Mouse (Mus musculus): ENCODE measurements around the gene Ace3. TPM values are rescaled to one million over a fixed set of nuclear protein-coding genes. Genes with fewer than 3 reads are reported as not detected.
A peak's percentile ranks its signal among the peaks of the same experiment; 100 is the strongest.

The Ace3 gene
- polyA plus RNA-seq, 1 experiment from 2014 or later, result not detected

DNA sequence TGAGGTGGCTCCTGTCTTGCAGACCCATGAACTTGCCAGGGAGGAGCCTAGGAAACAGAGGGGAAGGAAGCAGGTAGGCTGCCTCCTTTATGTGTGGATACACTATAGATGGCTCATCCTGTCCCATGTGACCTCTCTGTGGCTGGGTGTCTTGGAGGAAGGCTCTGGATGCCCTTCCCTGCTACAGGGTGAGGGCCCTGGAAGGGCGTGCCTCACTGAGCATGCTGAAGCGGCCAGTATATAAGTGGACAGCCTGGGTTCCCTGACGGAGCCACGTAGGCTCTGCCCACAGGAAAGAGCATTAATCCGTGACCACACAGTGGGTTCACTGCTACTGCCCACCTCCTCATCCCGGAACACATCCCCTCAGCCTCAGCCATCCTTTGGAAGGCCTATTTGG is 5.0 kb upstream of the Ace3 start:
- Histone ChIP-seq H3K27ac (ENCODE audit: low read depth, low read length) (no peak overlapping the region), H3K27me3 (ENCODE audit: control insufficient read depth, insufficient read depth, low read length) (no peaks in the 10 kb centered on the region; the same call in 1 of the 2 replicates), H3K4me1 (ENCODE audit: control insufficient read depth, insufficient read depth, low read length) (no peaks in the 10 kb centered on the region), H3K9me3 (replicated peaks; ENCODE audit: control insufficient read depth, low read length) (no peaks in the 10 kb centered on the region), H3K36me3 (ENCODE audit: control insufficient read depth, insufficient read depth, low read length) (no peaks in the 10 kb centered on the region), H3K4me2 (no peak overlapping the region), H3K4me3 (ENCODE audit: low read depth, low read length) (no peak overlapping the region), H3K9ac (ENCODE audit: low read depth, low read length) (no peak overlapping the region)
- ATAC-seq (replicated peaks; ENCODE audit: insufficient number of reproducible peaks, low FRiP score, low TSS enrichment), result no peak
- 76% methylated on average over 6 of the region's 6 CpGs for WGBS (ENCODE audit: insufficient replicate concordance)

DNA sequence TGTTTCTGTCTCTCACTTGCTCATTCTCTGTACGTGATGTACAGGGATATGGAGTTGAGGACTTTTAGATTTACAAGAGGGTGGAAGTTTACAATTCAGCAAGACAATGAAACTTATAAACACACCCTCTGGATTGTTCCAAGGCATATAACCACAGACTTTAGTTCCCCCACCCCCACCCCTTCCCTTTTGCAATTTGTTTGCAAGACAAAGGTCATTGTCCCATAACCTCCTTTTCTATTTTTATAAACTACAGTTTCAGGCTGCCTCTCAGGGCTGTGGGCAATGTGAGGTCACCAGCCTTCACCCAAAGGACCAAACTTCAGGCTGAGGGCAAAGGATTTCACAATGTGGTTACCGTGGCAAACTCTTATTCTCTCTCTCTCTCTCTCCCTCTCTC is 4.2 kb upstream of the Ace3 start:
- H3K36me3 ChIP-seq (ENCODE audit: control insufficient read depth, insufficient read depth, low read length), result no peaks in the 10 kb centered on the region
- no peak overlapping the region for H3K27ac ChIP-seq (ENCODE audit: low read depth, low read length)
- no peaks in the 10 kb centered on the region for H3K4me1 ChIP-seq (ENCODE audit: control insufficient read depth, insufficient read depth, low read length)
- no peaks in the 10 kb centered on the region for H3K9me3 ChIP-seq (replicated peaks; ENCODE audit: control insufficient read depth, low read length)
- 56% methylated on average over 2 of the region's 2 CpGs for WGBS (ENCODE audit: insufficient replicate concordance)
- H3K27me3 ChIP-seq (ENCODE audit: control insufficient read depth, insufficient read depth, low read length), result no peaks in the 10 kb centered on the region; the same call in 1 of the 2 replicates
- H3K9ac ChIP-seq (ENCODE audit: low read depth, low read length), result no peak overlapping the region
- no peak overlapping the region for H3K4me3 ChIP-seq (ENCODE audit: low read depth, low read length)
- no peak overlapping the region for H3K4me2 ChIP-seq
- no peak for ATAC-seq (replicated peaks; ENCODE audit: insufficient number of reproducible peaks, low FRiP score, low TSS enrichment)

DNA sequence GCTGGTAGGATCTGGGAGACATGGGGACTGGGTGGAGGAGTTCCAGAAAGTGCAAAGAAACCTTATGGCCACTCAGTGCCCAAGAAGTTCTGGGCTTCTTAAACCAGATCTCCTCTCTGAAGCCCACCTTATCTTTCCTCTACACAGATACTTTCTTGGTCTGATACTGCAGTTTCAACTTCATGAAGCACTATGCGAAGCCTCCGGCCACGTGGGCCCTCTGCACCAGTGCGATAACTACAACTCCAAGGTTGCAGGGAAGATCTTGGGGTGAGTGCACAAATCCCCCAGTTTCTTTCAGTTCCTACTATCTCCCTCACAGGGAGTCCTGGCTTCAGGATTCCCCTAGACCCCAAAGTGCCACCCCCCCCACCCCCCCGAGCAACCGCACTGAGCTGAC is 5.6 kb downstream of the Ace3 start:
- 89% methylated on average over 6 of the region's 6 CpGs for WGBS (ENCODE audit: insufficient replicate concordance)
- H3K9ac ChIP-seq (ENCODE audit: low read depth, low read length), result no peak overlapping the region
- no peak for ATAC-seq (replicated peaks; ENCODE audit: insufficient number of reproducible peaks, low FRiP score, low TSS enrichment)

DNA sequence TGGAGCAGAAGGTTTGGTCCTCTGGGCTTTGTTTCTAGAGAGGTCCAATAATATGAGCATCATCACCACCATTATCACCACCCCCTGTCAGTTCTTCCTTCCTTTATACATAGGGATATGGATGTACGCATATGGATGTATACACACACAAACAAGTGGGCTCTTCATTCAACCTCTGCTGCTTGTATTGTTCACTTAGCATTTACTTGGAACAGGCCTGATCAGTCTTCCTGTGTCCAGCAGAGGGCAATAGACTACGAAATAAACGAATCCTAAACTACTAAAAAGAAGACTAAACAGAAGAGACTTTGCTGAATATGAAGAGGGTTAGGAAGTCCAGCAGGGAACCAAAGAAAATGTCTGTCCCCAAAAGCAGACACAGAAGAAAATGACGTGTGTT is 7.2 kb downstream of the Ace3 start:
- Histone ChIP-seq H3K4me2 (no peak overlapping the region), H3K27me3 (ENCODE audit: control insufficient read depth, insufficient read depth, low read length) (peaks cover 4% of the 10 kb centered on the region; the same call in 1 of the 2 replicates), H3K4me1 (ENCODE audit: control insufficient read depth, insufficient read depth, low read length) (no peaks in the 10 kb centered on the region), H3K9ac (ENCODE audit: low read depth, low read length) (no peak overlapping the region), H3K9me3 (replicated peaks; ENCODE audit: control insufficient read depth, low read length) (no peaks in the 10 kb centered on the region), H3K4me3 (ENCODE audit: low read depth, low read length) (no peak overlapping the region), H3K36me3 (ENCODE audit: control insufficient read depth, insufficient read depth, low read length) (no peaks in the 10 kb centered on the region), H3K27ac (ENCODE audit: low read depth, low read length) (no peak overlapping the region)
- WGBS (ENCODE audit: insufficient replicate concordance), result 47% methylated on average over 4 of the region's 4 CpGs
- ATAC-seq (replicated peaks; ENCODE audit: insufficient number of reproducible peaks, low FRiP score, low TSS enrichment), result no peak

More for the DNA sequence above, 5.6 kb downstream of the Ace3 start:
- Histone ChIP-seq H3K4me1 (ENCODE audit: control insufficient read depth, insufficient read depth, low read length) (no peaks in the 10 kb centered on the region), H3K27ac (ENCODE audit: low read depth, low read length) (no peak overlapping the region), H3K27me3 (ENCODE audit: control insufficient read depth, insufficient read depth, low read length) (peaks cover 4% of the 10 kb centered on the region; the same call in 1 of the 2 replicates), H3K4me3 (ENCODE audit: low read depth, low read length) (no peak overlapping the region), H3K4me2 (no peak overlapping the region), H3K36me3 (ENCODE audit: control insufficient read depth, insufficient read depth, low read length) (no peaks in the 10 kb centered on the region), H3K9me3 (replicated peaks; ENCODE audit: control insufficient read depth, low read length) (no peaks in the 10 kb centered on the region)

DNA sequence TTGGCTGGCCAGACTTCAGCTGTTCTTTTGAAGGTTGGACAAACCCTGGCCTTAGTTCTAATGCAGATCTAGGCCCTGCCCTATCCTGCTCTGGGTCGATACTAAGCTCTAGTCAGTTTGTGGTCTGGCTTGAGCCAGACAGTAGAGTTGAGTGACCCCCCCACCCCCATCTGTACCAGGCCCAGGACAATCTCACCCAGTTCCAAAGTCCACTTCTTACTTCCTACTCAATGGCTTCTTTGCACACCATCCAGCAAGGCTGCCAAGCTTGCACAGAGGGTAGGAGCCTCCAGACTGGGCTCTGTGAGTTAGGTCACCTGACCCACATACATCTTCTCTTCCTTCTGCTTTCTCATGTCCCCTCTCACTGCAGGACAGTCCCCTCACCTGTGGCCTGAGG is 10.1 kb downstream of the Ace3 start:
- Histone ChIP-seq H3K27ac (ENCODE audit: low read depth, low read length) (no peak overlapping the region), H3K36me3 (ENCODE audit: control insufficient read depth, insufficient read depth, low read length) (no peaks in the 10 kb centered on the region), H3K27me3 (ENCODE audit: control insufficient read depth, insufficient read depth, low read length) (peaks cover 16% of the 10 kb centered on the region), H3K4me2 (no peak overlapping the region), H3K9ac (ENCODE audit: low read depth, low read length) (no peak overlapping the region), H3K9me3 (replicated peaks; ENCODE audit: control insufficient read depth, low read length) (no peaks in the 10 kb centered on the region), H3K4me3 (ENCODE audit: low read depth, low read length) (no peak overlapping the region), H3K4me1 (ENCODE audit: control insufficient read depth, insufficient read depth, low read length) (no peaks in the 10 kb centered on the region)
- 89% methylated on average over 1 of the region's 1 CpGs for WGBS (ENCODE audit: insufficient replicate concordance)
- no peak for ATAC-seq (replicated peaks; ENCODE audit: insufficient number of reproducible peaks, low FRiP score, low TSS enrichment)

DNA sequence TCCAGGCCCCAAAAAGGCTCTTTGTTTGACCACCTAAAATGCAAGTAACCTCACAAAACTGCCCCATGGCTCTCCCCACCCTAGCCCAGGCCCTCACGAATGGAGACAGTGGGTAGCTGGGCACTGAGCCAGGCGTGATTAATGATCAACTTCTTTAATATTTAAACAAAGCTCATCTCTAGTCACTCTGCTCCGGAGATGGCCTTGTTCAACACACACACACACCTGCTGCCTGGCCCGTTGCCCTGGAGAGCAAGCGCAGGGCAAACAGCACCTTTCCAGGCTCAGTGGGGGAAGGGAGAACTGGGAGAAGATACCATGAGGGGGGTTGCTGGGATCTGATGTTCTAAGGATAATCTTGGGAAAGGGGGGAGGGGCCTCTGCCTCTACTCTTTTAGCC is 11.5 kb downstream of the Ace3 start:
- no peaks in the 10 kb centered on the region for H3K4me1 ChIP-seq (ENCODE audit: control insufficient read depth, insufficient read depth, low read length)
- ATAC-seq (replicated peaks; ENCODE audit: insufficient number of reproducible peaks, low FRiP score, low TSS enrichment), result no peak
- H3K4me3 ChIP-seq (ENCODE audit: low read depth, low read length), result no peak overlapping the region
- no peaks in the 10 kb centered on the region for H3K36me3 ChIP-seq (ENCODE audit: control insufficient read depth, insufficient read depth, low read length)
- no peak overlapping the region for H3K9ac ChIP-seq (ENCODE audit: low read depth, low read length)
- 44% methylated on average over 5 of the region's 5 CpGs for WGBS (ENCODE audit: insufficient replicate concordance)
- H3K4me2 ChIP-seq, result no peak overlapping the region
- H3K27me3 ChIP-seq (ENCODE audit: control insufficient read depth, insufficient read depth, low read length), result peaks cover 24% of the 10 kb centered on the region
- H3K9me3 ChIP-seq (replicated peaks; ENCODE audit: control insufficient read depth, low read length), result no peaks in the 10 kb centered on the region
- H3K27ac ChIP-seq (ENCODE audit: low read depth, low read length), result no peak overlapping the region

DNA sequence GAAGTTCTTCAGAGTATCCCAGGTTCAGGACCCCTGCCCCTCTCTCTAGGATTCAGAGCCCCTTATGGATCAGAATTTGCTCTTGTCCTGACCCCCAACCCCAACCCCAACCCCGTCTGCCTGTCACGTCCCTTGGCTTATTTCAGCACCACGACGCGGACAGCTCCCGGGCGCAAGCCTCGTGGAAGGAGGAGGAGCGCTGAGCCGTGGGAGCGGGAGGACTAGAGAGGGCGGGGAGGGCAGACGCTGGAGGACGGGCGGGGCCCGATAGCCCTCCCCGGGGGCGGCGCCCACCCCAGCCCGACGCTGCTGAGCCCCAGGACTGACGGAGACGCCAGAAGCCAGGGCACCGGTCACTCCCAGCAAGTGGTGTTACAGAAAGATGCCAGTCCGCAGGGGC is 13.3 kb downstream of the Ace3 start, which contains the start of gene Kcnh6:
Gene Kcnh6 (plus strand): TSS at position 304 of the 400 bp plus-strand sequence.
- no peak within 1 kb of the TSS for H3K27ac ChIP-seq (ENCODE audit: low read depth, low read length)
- peak within 1 kb of the TSS; percentile 11; the same call in 1 of the 2 replicates for H3K4me3 ChIP-seq (ENCODE audit: low read depth, low read length)
- peaks cover 27% of the 10 kb centered on the region for H3K27me3 ChIP-seq (ENCODE audit: control insufficient read depth, insufficient read depth, low read length)
- H3K4me2 ChIP-seq, result peak within 1 kb of the TSS; percentile 54
- ATAC-seq (replicated peaks; ENCODE audit: insufficient number of reproducible peaks, low FRiP score, low TSS enrichment), result peak; percentile 57; the same call in 1 of the 2 replicates
- no peaks in the 10 kb centered on the region for H3K9me3 ChIP-seq (replicated peaks; ENCODE audit: control insufficient read depth, low read length)
- peaks cover 3% of the 10 kb centered on the region; the same call in 1 of the 2 replicates for H3K4me1 ChIP-seq (ENCODE audit: control insufficient read depth, insufficient read depth, low read length)
- H3K36me3 ChIP-seq (ENCODE audit: control insufficient read depth, insufficient read depth, low read length), result no peaks in the 10 kb centered on the region
- H3K9ac ChIP-seq (ENCODE audit: low read depth, low read length), result no peak within 1 kb of the TSS
- under 1% methylated on average over 25 of the region's 25 CpGs for WGBS (ENCODE audit: insufficient replicate concordance)

DNA sequence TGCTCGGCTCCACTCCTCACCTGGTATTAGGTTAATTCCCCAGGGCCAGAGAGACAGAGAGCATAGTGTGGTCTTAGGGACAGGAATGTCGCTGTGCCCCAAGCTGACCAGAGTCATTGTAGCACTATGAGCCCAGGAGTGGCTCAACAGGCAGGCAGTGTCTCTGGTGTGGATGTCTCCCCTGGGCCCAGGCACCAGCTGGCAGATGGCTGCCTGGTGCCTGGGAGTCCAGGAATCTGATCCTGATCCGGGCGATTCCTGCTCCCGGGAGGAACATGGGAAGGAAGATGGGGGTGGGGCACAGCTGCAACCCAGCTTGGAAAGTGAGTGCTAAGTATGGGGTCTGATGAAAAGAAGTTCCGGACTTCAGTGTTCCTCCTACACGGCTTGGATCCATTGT is 18.2 kb downstream of the Ace3 start:
- peaks cover 23% of the 10 kb centered on the region for H3K27me3 ChIP-seq (ENCODE audit: control insufficient read depth, insufficient read depth, low read length)
- no peak overlapping the region for H3K9ac ChIP-seq (ENCODE audit: low read depth, low read length)
- H3K36me3 ChIP-seq (ENCODE audit: control insufficient read depth, insufficient read depth, low read length), result no peaks in the 10 kb centered on the region
- H3K4me3 ChIP-seq (ENCODE audit: low read depth, low read length), result no peak overlapping the region
- no peaks in the 10 kb centered on the region for H3K9me3 ChIP-seq (replicated peaks; ENCODE audit: control insufficient read depth, low read length)
- H3K4me1 ChIP-seq (ENCODE audit: control insufficient read depth, insufficient read depth, low read length), result peaks cover 3% of the 10 kb centered on the region; the same call in 1 of the 2 replicates
- no peak overlapping the region for H3K4me2 ChIP-seq
- ATAC-seq (replicated peaks; ENCODE audit: insufficient number of reproducible peaks, low FRiP score, low TSS enrichment), result no peak
- 47% methylated on average over 7 of the region's 7 CpGs for WGBS (ENCODE audit: insufficient replicate concordance)
- no peak overlapping the region for H3K27ac ChIP-seq (ENCODE audit: low read depth, low read length)

DNA sequence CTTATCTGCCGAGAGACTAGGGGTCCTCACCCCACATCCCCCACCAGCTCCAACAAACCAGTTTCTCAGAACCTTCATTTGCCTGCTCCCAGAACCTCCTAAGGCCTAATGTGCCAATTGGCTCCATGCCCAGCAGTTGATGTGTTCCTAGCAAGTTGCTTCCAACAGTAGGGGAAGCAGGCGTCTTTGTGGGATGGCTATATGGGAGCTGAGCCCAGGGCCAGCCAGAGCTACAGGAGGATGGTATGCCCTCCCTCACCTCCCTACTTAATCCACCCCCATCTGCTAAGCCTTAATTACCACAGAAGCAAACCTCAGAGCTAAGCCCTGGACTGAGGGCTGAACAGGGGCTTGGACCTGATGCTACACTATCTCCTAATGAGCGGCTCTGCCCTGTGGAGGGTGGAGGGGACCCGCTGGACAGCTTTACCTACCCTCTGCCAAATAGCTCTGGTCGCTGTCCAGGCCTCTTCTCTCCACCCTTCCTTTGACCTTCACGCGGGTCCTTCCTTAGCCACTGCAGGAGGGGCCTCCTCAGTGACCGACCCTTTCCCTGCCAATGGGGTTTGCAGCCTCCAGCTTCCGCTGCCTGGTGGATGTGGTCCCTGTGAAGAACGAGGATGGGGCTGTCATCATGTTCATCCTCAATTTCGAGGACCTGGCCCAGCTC is 19.2 kb downstream of the Ace3 start:
- H3K27ac ChIP-seq (ENCODE audit: low read depth, low read length), result no peak overlapping the region
- no peak for ATAC-seq (replicated peaks; ENCODE audit: insufficient number of reproducible peaks, low FRiP score, low TSS enrichment)
- H3K36me3 ChIP-seq (ENCODE audit: control insufficient read depth, insufficient read depth, low read length), result no peaks in the 10 kb centered on the region
- H3K4me3 ChIP-seq (ENCODE audit: low read depth, low read length), result no peak overlapping the region
- WGBS (ENCODE audit: insufficient replicate concordance), result 60% methylated on average over 11 of the region's 11 CpGs
- peaks cover 3% of the 10 kb centered on the region; the same call in 1 of the 2 replicates for H3K4me1 ChIP-seq (ENCODE audit: control insufficient read depth, insufficient read depth, low read length)
- H3K9me3 ChIP-seq (replicated peaks; ENCODE audit: control insufficient read depth, low read length), result no peaks in the 10 kb centered on the region
- no peak overlapping the region for H3K9ac ChIP-seq (ENCODE audit: low read depth, low read length)
- no peak overlapping the region for H3K4me2 ChIP-seq
- peaks cover 23% of the 10 kb centered on the region for H3K27me3 ChIP-seq (ENCODE audit: control insufficient read depth, insufficient read depth, low read length)
